Mouse (Mus musculus): ENCODE data around the gene Grk5. TPM values are rescaled to one million over a fixed set of nuclear protein-coding genes. Genes with fewer than 3 reads are reported as not detected.
"Not testable (repeated sequence)": the region's sequence is repeated elsewhere in the genome, so short reads cannot be mapped to it uniquely, and the experiment has no call there.

Gene Grk5
- polyA plus RNA-seq, 1 experiment from 2014 or later = 2.4 TPM

DNA sequence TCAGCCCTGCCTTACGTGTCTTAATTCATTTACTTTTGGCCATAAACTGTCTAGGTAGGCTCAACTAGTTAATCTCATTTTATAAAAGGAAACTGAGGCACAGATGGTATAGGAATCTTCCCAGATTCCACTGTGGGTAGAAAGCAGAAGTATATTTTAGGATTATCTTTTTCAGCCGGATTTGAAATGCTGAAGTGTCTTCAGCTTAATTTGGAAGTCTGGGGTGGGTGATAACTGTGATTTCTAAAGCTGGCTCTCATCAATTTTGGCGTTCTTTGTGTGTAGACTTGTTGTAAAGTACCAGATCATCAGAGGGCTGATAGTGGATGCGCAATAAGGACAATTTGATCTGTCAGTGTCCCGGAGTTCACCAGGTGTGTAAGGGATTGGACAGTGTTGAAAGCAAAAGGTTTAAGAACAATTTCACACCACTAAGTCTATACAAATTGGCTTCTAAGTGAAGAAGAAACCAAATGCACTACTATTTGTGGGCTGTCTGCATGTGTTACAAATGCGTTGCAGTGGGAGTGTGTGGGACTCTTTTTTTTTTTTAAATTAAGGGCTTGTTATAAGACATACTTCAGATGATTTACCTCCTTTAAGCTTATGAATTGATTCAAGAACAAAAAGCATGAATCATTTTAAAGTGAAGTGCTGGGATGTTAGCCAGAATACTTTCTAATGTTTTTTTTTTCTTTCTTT lies 27.5 kb downstream of the Grk5 start:
- no peaks in the 10 kb centered on the region for H3K36me3 ChIP-seq (replicated peaks)
- WGBS = 92% methylated on average over 6 of the region's 6 CpGs
- H3K27ac ChIP-seq (replicated peaks) = no peak overlapping the region
- H3K4me1 ChIP-seq = peaks cover 3% of the 10 kb centered on the region; the same call in 1 of the 2 replicates
- H3K27me3 ChIP-seq (replicated peaks; ENCODE audit: low read depth, poor library complexity, severe bottlenecking) = no peaks in the 10 kb centered on the region
- no peak for DNase-seq (ENCODE audit: low spot score)
- no peak overlapping the region for H3K4me3 ChIP-seq
- H3K9me3 ChIP-seq = no peaks in the 10 kb centered on the region

DNA sequence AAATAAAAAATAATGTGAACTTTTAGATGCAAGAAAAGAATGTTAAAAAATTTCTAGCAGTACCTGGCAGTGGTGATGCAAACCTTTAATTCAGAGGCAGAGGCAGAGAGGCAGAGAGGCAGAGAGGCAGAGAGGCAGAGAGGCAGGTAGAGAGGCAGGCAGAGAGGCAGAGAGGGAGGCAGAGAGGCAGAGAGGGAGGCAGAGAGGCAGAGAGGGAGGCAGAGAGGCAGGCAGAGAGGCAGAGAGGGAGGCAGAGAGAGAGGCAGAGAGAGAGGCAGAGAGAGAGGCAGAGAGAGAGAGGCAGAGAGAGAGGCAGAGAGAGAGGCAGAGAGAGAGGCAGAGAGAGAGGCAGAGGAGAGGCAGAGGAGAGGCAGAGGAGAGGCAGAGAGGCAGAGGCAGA lies 35.0 kb downstream of the Grk5 start:
- H3K27ac ChIP-seq (replicated peaks); H3K4me3 ChIP-seq; H3K36me3 ChIP-seq (replicated peaks); DNase-seq (ENCODE audit: low spot score); H3K4me1 ChIP-seq; H3K27me3 ChIP-seq (replicated peaks; ENCODE audit: low read depth, poor library complexity, severe bottlenecking); H3K9me3 ChIP-seq: not testable (repeated sequence)

DNA sequence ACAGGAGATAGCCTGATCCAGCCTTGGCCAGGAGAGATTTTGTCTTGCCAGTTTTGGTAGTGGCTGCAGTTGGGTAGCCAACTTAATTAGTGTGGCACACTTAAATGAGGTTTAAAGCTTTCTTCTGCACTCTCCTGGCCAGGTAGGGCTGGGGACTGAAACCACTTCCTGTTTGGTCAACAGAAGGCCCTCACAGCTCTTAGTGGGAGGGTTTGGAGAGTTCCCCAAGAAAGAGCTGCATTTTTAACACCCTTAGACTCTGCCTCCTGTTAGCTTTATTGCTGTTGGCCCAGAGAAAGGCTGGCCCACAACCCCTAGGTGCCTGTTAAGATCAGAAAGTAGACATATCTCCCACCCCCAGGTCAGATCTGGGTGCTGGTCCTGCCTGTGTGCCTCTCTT lies 45.5 kb downstream of the Grk5 start:
- H3K4me1 ChIP-seq = no peaks in the 10 kb centered on the region
- no peak for DNase-seq (ENCODE audit: low spot score)
- no peak overlapping the region for H3K4me3 ChIP-seq
- no peaks in the 10 kb centered on the region for H3K27me3 ChIP-seq (replicated peaks; ENCODE audit: low read depth, poor library complexity, severe bottlenecking)
- no peaks in the 10 kb centered on the region for H3K9me3 ChIP-seq
- H3K27ac ChIP-seq (replicated peaks) = no peak overlapping the region
- no peaks in the 10 kb centered on the region for H3K36me3 ChIP-seq (replicated peaks)

DNA sequence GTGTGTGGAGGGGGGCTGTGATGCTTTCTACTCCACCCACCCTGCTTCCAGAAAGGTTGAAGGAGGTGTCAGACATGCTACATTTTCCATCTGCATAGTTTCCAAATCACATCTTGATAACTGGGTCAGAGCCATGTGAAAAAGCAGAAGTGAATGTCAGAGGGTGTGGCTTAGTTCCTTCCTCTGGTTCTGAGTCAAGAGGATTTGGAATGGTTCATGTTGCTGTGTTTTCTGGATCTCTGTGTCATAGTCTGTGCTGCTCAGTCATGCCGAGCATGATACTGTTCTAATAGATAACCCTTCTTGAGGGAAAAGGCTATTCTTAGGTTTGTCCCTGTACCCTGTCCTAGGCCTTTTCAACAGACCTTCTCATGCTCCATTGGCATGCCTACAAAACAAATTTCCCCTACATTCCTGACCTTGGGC lies 50.4 kb downstream of the Grk5 start:
- WGBS = 85% methylated on average over 1 of the region's 1 CpGs
- no peak overlapping the region for H3K4me3 ChIP-seq
- H3K27ac ChIP-seq (replicated peaks) = no peak overlapping the region
- H3K27me3 ChIP-seq (replicated peaks; ENCODE audit: low read depth, poor library complexity, severe bottlenecking) = no peaks in the 10 kb centered on the region
- no peaks in the 10 kb centered on the region for H3K9me3 ChIP-seq
- H3K4me1 ChIP-seq = no peaks in the 10 kb centered on the region
- no peak for DNase-seq (ENCODE audit: low spot score)
- no peaks in the 10 kb centered on the region for H3K36me3 ChIP-seq (replicated peaks)

DNA sequence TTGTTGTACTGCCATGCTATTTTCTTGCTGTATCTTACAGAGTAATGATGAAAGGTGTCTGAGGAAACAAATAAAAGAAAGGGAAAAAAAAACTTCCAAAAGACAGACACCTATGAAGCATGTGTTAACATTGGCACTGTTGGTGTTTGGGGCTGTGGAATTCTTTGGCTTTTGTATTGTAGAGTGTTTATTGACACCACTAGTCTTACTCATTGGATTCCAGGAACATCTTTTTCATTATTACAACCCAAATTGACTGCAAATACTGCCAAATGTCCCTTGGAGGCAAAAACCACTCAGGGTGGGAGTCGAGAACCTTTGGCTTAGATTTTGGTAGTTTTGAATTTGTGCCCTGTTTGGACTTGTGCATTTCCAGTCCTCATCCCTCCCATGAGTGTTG lies 51.3 kb downstream of the Grk5 start:
- H3K4me1 ChIP-seq = peaks cover 3% of the 10 kb centered on the region
- no peaks in the 10 kb centered on the region for H3K27me3 ChIP-seq (replicated peaks; ENCODE audit: low read depth, poor library complexity, severe bottlenecking)
- 86% methylated on average over 1 of the region's 1 CpGs for WGBS
- H3K4me3 ChIP-seq = no peak overlapping the region
- no peaks in the 10 kb centered on the region for H3K9me3 ChIP-seq
- no peaks in the 10 kb centered on the region for H3K36me3 ChIP-seq (replicated peaks)
- DNase-seq (ENCODE audit: low spot score) = no peak
- H3K27ac ChIP-seq (replicated peaks) = no peak overlapping the region

DNA sequence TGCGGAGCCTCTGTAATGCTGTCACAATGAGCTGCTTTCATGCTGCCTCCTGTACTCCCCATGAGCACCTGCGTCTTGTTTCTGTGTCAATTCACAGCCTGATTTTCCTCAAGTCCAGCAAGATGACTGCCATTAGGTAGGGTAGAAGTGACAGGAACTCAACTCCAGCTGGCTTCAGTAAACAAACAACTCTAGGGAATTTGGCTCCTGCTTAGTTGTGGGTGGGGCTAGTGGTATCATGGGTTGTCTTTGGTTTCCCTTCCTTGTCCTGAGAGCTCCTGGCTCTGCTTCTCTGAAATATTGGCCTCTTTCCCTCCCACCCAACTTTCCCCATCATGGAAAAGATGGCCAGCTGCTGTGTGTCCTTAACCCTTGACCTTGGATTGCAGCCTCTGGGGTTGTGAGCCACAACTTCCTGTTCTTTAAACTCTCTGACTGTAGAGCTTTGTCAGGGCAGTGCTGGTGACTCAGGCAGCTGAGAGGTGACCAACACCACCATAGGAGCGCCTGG lies 56.3 kb downstream of the Grk5 start:
- Histone ChIP-seq H3K4me1 (peaks cover 24% of the 10 kb centered on the region), H3K4me3 (no peak overlapping the region), H3K36me3 (replicated peaks) (no peaks in the 10 kb centered on the region), H3K27ac (replicated peaks) (peak overlapping the region; percentile 24; the same call in 1 of the 2 replicates), H3K9me3 (no peaks in the 10 kb centered on the region), H3K27me3 (replicated peaks; ENCODE audit: low read depth, poor library complexity, severe bottlenecking) (no peaks in the 10 kb centered on the region)
- no peak for DNase-seq (ENCODE audit: low spot score)
- WGBS = 46% methylated on average over 3 of the region's 3 CpGs

DNA sequence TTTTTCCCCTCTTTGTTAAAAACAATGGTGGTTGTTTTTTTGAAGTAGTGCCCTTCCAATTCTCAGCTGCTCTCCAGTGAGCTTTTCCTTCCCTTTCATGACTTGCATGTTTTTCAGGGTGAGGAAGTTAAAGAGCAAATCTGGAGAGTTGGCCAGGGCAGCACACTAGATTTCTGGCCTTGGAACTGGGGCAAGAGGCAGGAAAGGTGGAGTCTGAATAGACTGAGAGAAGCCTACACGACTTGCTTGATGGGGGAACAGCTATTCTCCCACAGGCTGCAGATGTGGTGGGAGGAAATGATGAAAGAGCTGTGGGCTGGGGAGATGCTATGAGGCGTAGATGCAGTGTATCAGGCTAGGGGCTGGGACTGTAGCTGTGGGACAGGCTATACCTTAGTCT lies 57.1 kb downstream of the Grk5 start:
- H3K4me1 ChIP-seq = peaks cover 24% of the 10 kb centered on the region
- no peak overlapping the region for H3K4me3 ChIP-seq
- no peaks in the 10 kb centered on the region for H3K27me3 ChIP-seq (replicated peaks; ENCODE audit: low read depth, poor library complexity, severe bottlenecking)
- H3K9me3 ChIP-seq = no peaks in the 10 kb centered on the region
- 58% methylated on average over 2 of the region's 2 CpGs for WGBS
- no peaks in the 10 kb centered on the region for H3K36me3 ChIP-seq (replicated peaks)
- 0 out of 2 replicates have a peak overlapping the region, but pooled peaks have one; percentile 24 for H3K27ac ChIP-seq (replicated peaks)
- DNase-seq (ENCODE audit: low spot score) = no peak

DNA sequence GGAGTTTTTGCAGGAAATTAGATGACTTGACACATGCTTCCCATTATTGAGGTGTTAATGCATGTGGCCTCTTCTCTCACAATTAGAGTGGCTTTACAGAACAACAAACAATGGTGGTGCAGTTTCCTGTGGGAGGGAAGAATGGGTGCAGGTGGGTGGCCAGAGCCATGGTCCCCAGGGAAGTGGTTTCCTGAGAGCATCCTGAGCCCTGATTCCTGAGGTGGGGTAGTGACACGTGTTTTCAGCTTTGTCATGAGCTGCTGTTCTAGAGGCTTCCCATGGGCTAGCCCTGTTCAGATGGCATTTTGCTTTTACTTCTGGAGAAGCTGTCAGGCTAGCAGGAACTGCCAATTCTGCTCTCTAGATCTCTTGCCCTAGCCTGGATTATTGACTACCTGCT lies 59.4 kb downstream of the Grk5 start:
- no peaks in the 10 kb centered on the region for H3K36me3 ChIP-seq (replicated peaks)
- DNase-seq (ENCODE audit: low spot score) = no peak
- no peak overlapping the region for H3K27ac ChIP-seq (replicated peaks)
- no peak overlapping the region for H3K4me3 ChIP-seq
- peaks cover 39% of the 10 kb centered on the region for H3K4me1 ChIP-seq
- H3K9me3 ChIP-seq = no peaks in the 10 kb centered on the region
- 7% methylated on average over 1 of the region's 1 CpGs for WGBS
- H3K27me3 ChIP-seq (replicated peaks; ENCODE audit: low read depth, poor library complexity, severe bottlenecking) = no peaks in the 10 kb centered on the region

DNA sequence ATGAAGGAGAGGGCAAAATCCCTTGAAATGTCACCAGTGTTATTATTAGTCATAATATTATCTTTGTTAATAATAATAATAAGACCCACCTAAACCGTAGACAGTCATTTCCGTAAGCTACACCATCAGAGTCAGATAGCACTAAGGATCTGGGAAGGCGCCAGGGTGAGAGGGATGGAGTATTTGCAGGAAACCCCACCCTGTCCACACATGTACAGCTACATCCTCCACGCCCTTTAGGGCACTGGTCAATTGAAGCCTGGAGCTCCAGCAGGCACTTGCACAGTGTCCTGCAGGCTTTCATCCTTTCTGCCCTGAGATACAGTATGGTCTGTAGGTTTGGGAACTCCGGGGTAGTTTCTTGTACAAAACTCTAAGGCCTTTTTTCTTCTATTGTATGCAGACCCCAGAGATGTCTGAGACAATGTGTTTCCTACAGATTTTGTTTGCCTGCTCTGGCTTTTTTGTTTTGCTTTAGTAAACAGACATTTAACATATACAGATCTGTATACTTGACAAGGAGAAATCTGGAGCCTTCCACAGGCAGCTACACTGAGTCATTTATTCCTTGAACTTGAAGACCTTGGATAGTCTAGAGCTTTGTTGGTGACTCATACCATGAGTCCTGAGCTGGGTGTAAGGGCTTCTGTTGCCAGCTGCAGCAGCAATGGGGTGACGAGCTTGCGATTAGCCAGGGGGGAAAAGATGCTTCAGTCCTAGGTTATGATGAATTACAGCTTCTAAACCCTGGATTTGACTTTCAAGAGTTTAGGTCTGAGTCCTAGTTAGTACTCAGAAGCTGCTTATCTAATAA lies 60.7 kb downstream of the Grk5 start:
- DNase-seq (ENCODE audit: low spot score) = no peak
- H3K27ac ChIP-seq (replicated peaks) = no peak overlapping the region
- no peak overlapping the region for H3K4me3 ChIP-seq
- no peaks in the 10 kb centered on the region for H3K27me3 ChIP-seq (replicated peaks; ENCODE audit: low read depth, poor library complexity, severe bottlenecking)
- peaks cover 39% of the 10 kb centered on the region for H3K4me1 ChIP-seq
- 86% methylated on average over 7 of the region's 7 CpGs for WGBS
- H3K36me3 ChIP-seq (replicated peaks) = no peaks in the 10 kb centered on the region
- H3K9me3 ChIP-seq = no peaks in the 10 kb centered on the region

DNA sequence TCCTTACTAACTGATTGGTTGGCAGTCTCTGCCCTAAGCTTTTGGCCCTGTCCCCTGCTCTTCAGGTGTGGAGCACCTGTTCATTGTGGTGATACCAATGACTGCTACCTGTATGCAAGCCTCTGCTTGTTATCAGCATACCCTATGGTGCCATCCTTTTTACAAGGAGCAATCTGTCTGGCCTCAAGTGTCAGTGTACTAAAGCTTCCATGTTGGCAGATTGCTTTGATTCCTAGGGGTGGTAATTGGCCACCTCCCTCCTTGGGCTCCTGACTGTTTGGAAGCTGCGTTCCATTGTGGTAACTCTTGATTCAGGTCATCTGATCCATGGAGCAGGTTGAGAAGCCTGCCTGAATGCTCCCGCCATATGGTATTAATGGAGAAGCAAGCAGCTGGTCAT lies 65.6 kb downstream of the Grk5 start:
- Histone ChIP-seq H3K27ac (replicated peaks) (no peak overlapping the region), H3K27me3 (replicated peaks; ENCODE audit: low read depth, poor library complexity, severe bottlenecking) (no peaks in the 10 kb centered on the region), H3K4me1 (peaks cover 15% of the 10 kb centered on the region), H3K4me3 (no peak overlapping the region), H3K9me3 (no peaks in the 10 kb centered on the region), H3K36me3 (replicated peaks) (no peaks in the 10 kb centered on the region)
- DNase-seq (ENCODE audit: low spot score) = no peak
- WGBS = 82% methylated on average over 2 of the region's 2 CpGs

DNA sequence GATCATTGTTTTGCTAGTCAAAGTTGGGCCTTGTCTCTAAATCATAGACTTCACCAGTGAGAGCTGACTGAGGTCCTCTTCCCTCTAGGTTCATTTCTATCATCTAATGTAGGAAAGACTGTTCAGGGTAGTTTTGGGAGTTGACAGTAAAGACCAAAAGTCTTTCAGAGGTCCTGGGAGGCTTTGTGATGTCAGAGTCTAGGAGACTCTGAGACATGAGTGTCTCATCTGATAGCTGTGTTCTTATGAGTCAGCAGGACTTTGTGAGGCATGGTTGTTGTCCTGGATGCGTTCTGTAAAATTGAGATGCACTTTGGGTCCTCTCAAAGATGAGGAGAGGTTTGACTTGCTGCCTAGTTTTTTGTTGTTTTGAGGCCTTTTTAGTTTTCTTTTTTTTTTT lies 66.2 kb downstream of the Grk5 start:
- no peak overlapping the region for H3K27ac ChIP-seq (replicated peaks)
- 86% methylated on average over 1 of the region's 1 CpGs for WGBS
- no peak for DNase-seq (ENCODE audit: low spot score)
- H3K27me3 ChIP-seq (replicated peaks; ENCODE audit: low read depth, poor library complexity, severe bottlenecking) = no peaks in the 10 kb centered on the region
- H3K9me3 ChIP-seq = no peaks in the 10 kb centered on the region
- H3K36me3 ChIP-seq (replicated peaks) = no peaks in the 10 kb centered on the region
- peaks cover 15% of the 10 kb centered on the region for H3K4me1 ChIP-seq
- no peak overlapping the region for H3K4me3 ChIP-seq

DNA sequence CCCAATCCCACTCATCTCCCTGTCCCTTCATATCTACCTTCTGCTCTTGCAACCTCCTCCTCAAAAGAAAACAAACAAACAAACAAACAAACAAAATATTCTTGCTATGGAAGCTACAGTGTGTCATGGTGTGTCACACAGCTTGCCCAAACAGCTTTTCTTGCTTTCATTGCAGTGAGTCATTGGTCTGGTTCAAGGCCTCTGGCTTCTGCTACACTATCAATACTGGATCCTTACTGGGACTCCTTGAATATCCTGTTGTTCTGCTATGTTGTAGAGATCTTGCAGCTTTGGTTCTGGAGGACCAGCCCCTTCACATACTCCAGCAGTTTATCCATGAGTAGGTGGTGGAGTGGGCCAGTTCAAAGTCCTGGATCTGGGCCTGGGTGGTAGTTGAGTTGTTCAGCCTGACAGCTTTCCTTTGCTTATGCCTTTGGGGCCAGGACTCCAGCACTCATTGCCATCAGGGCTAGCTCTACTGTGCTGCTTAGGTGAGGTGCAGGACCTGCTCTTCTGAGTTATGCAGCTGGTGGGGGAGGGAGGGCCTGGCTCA lies 66.7 kb downstream of the Grk5 start:
- no peaks in the 10 kb centered on the region for H3K27me3 ChIP-seq (replicated peaks; ENCODE audit: low read depth, poor library complexity, severe bottlenecking)
- no peak overlapping the region for H3K27ac ChIP-seq (replicated peaks)
- no peak overlapping the region for H3K4me3 ChIP-seq
- peaks cover 15% of the 10 kb centered on the region for H3K4me1 ChIP-seq
- DNase-seq (ENCODE audit: low spot score) = no peak
- no peaks in the 10 kb centered on the region for H3K9me3 ChIP-seq
- H3K36me3 ChIP-seq (replicated peaks) = no peaks in the 10 kb centered on the region
